Mouse (Mus musculus) heart, embryonic 11.5 days (tissue): Measurements from ENCODE around the gene Osbpl11. TPM values are rescaled to one million over a fixed set of nuclear protein-coding genes. Genes with fewer than 3 reads are reported as not detected.
A peak's percentile ranks its signal among the peaks of the same experiment; 100 is the strongest.

Source experiments
- ATAC-seq: fragments of 200-750 bp; cut with Nextera tagmentation; replicated peaks from 2 replicates; pipeline ENCODE4 v1.8.0; 2017; ENCODE audit warnings: moderate library complexity; ENCODE audit not compliant: insufficient number of reproducible peaks, low FRiP score, low TSS enrichment
- H3K27ac ChIP-seq: fragments of 300-500 bp; sonication (generic); 2 replicates; pipeline ENCODE4 v1.5.1; 2014; ENCODE audit warnings: mild to moderate bottlenecking, low read depth, low read length
- H3K27me3 ChIP-seq: fragments of 300-500 bp; sonication (generic); 2 replicates; pipeline ENCODE4 v1.6.1; 2014; ENCODE audit warnings: mild to moderate bottlenecking, low read length, mixed read lengths; ENCODE audit not compliant: control insufficient read depth, insufficient read depth
- H3K36me3 ChIP-seq: fragments of 300-500 bp; sonication (generic); 2 replicates; pipeline ENCODE4 v1.6.1; 2014; ENCODE audit warnings: mild to moderate bottlenecking, low read length, moderate library complexity, mixed read lengths; ENCODE audit not compliant: control insufficient read depth, insufficient read depth
- H3K4me1 ChIP-seq: fragments of 300-500 bp; sonication (generic); 2 replicates; pipeline ENCODE4 v1.6.1; 2014; ENCODE audit warnings: low read length; ENCODE audit not compliant: control insufficient read depth, insufficient read depth
- H3K4me2 ChIP-seq: fragments of 300-500 bp; sonication (generic); 2 replicates; pipeline ENCODE4 v1.6.1; 2014; ENCODE audit warnings: mild to moderate bottlenecking, moderate library complexity
- H3K4me3 ChIP-seq: fragments of 300-500 bp; sonication (generic); 2 replicates; pipeline ENCODE4 v1.5.1; 2014; ENCODE audit warnings: low read depth, low read length
- H3K9ac ChIP-seq: fragments of 300-500 bp; sonication (generic); 2 replicates; pipeline ENCODE4 v1.6.1; 2014; ENCODE audit warnings: mild to moderate bottlenecking, low read depth, low read length, moderate library complexity
- H3K9me3 ChIP-seq: fragments of 300-500 bp; sonication (generic); replicated peaks from 2 replicates; pipeline ENCODE4 v1.6.1; 2016; ENCODE audit warnings: low read length; ENCODE audit not compliant: control insufficient read depth
- WGBS: fragments of 180-500 bp; shearing (Covaris S2); extraction: QIAGEN DNeasy Blood & Tissue Kit; methylation state at CpG from one replicate; pipeline ENCODE4 v1.1.7; 2014; ENCODE audit not compliant: insufficient replicate concordance; 5-methylcytosine and 5-hydroxymethylcytosine counted together
- polyA plus RNA-seq: library from polyadenylated mRNA; unstranded; fragments of >200 nt; fragmentation: Nextera tagmentation; extraction: Ambion mirVana; gene quantifications from 2 replicates; pipeline ENCODE4 v1.2.1, GENCODE M21; 2014

Osbpl11 gene
- polyA plus RNA-seq, 1 experiment from 2014 or later, result 15.1 TPM

GRCm38 (mm10) chr16:33250651-33251120, 65.8 kb downstream of the Osbpl11 start:
- H3K27me3 ChIP-seq, result no peaks in the 10 kb centered on the region
- H3K27ac ChIP-seq, result peak overlapping the region; percentile 79; the same call in 1 of the 2 replicates
- H3K9me3 ChIP-seq, result no peaks in the 10 kb centered on the region
- 0 out of 2 replicates have a peak, but pooled peaks cover 6% of the 10 kb centered on the region for H3K4me1 ChIP-seq
- peak overlapping the region; percentile 96 for H3K9ac ChIP-seq
- no peak for ATAC-seq
- WGBS, result 24% methylated on average over 9 of the region's 9 CpGs
- peak overlapping the region; percentile 78 for H3K4me2 ChIP-seq
- no peaks in the 10 kb centered on the region; the same call in 1 of the 2 replicates for H3K36me3 ChIP-seq
- H3K4me3 ChIP-seq, result peak overlapping the region; percentile 98

DNA sequence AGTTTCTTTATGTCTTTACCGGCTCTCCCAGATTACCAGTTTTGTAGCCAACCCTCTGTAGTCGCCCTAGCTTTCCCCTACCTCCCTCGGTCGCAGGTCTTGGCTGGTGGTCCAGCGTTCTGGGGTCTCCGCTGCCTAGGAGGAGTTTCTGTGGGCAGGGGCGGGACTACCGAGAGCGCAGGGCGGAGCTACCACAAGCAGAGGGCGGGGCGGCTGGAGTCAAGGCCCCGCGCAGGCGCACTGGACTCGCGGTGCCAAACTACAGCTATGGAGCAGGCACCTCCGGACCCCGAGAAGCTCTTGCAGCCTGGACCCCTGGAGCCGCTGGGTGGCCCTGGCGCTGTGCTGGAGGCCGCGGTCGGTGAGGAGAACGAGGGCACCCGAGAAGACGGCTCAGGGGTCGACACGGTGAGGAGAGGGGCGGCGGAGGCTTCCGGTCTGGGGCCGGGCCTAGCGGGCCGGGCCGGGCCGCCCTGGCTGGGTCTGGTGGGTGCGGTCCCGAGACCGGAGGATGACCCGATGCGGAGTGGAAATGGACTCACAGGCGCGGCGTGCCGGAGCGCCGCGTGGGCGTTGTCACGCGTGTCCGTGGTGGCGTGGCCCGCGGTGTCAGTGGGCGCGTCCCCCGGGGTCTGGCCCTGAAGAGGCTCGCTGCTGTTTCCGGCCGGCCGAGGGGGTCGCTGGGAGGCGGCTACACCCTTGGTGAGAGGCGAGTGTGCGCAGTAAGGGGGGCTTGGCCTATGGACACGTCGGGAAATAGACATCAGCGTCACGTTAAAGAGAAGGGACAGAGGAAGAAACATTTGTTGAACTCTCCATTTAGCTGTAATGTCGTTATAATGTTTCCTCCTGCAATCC, 66.6 kb downstream of the Osbpl11 start, which contains the start of gene Snx4:
Gene Snx4 (plus strand): TSS at position 249 of the 858 bp plus-strand sequence.
- Histone ChIP-seq H3K36me3 (no peaks in the 10 kb centered on the region; the same call in 1 of the 2 replicates), H3K27me3 (no peaks in the 10 kb centered on the region), H3K4me1 (0 out of 2 replicates have a peak, but pooled peaks cover 6% of the 10 kb centered on the region), H3K9me3 (no peaks in the 10 kb centered on the region), H3K27ac (peak within 1 kb of the TSS; percentile 79), H3K4me3 (peak within 1 kb of the TSS; percentile 98), H3K9ac (peak within 1 kb of the TSS; percentile 96), H3K4me2 (peak within 1 kb of the TSS; percentile 78)
- under 1% methylated on average over 71 of the region's 72 CpGs for WGBS
- peak; percentile 88 for ATAC-seq

DNA sequence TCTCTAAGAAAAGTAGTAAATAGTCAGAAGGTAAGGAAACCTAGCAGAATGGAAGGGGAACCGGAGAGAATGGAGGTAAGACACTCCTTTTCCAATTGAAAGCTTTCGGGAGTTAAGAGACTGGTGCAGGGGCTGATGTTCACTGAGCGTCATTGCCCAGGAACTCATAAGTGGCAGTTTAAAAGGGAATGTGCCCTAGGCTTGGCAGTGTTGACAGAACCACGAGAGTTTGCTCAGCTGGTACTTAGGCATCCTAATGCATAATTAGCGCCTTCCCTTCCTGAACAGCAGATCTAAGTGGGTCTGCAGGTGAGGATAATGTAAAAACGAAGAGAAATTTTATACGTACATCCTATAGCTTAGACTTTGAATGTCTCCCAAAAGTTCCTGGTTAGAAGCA, 70.7 kb downstream of the Osbpl11 start:
- no peaks in the 10 kb centered on the region for H3K9me3 ChIP-seq
- no peak overlapping the region for H3K4me2 ChIP-seq
- 78% methylated on average over 7 of the region's 7 CpGs for WGBS
- no peak overlapping the region for H3K4me3 ChIP-seq
- no peak for ATAC-seq
- peaks cover 11% of the 10 kb centered on the region for H3K4me1 ChIP-seq
- no peak overlapping the region for H3K27ac ChIP-seq
- no peaks in the 10 kb centered on the region for H3K27me3 ChIP-seq
- no peaks in the 10 kb centered on the region; the same call in 1 of the 2 replicates for H3K36me3 ChIP-seq
- no peak overlapping the region for H3K9ac ChIP-seq

- Histone ChIP-seq H3K27ac (no peak overlapping the region), H3K27me3 (no peaks in the 10 kb centered on the region), H3K4me2 (no peak overlapping the region), H3K9ac (no peak overlapping the region), H3K4me3 (no peak overlapping the region), H3K9me3 (no peaks in the 10 kb centered on the region), H3K36me3 (no peaks in the 10 kb centered on the region; the same call in 1 of the 2 replicates), H3K4me1 (peaks cover 17% of the 10 kb centered on the region)
- 28% methylated on average over 2 of the region's 2 CpGs for WGBS
- no peak for ATAC-seq
Measured at GRCm38 (mm10) chr16:33258530-33258929, 73.7 kb downstream of the Osbpl11 start.

DNA sequence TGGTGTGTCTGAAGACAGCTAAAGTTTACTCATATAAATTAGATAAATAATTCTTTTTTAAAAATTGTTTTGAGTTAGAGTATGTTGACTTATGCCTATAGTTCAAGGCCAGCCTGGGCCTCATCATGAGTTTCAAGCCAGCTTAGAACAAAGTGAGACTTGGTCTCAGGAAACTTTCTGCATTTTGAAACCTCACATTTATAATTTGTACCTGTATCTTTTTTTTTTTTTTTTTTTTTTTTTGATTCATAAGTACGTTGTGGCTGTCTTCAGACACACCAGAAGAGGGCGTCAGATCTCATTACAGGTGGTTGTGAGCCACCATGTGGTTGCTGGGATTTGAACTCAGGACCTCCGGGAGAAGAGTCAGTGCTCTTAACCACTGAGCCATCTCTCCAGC, 75.0 kb downstream of the Osbpl11 start:
- no peak overlapping the region for H3K4me2 ChIP-seq
- no peak overlapping the region for H3K9ac ChIP-seq
- no peaks in the 10 kb centered on the region for H3K9me3 ChIP-seq
- peaks cover 17% of the 10 kb centered on the region for H3K4me1 ChIP-seq
- H3K27ac ChIP-seq, result no peak overlapping the region
- WGBS, result 93% methylated on average over 3 of the region's 3 CpGs
- H3K36me3 ChIP-seq, result peaks cover 3% of the 10 kb centered on the region
- H3K4me3 ChIP-seq, result no peak overlapping the region
- no peaks in the 10 kb centered on the region for H3K27me3 ChIP-seq
- ATAC-seq, result no peak

- Histone ChIP-seq H3K27me3 (no peaks in the 10 kb centered on the region), H3K27ac (peak overlapping the region; percentile 62), H3K4me3 (no peak overlapping the region), H3K9ac (no peak overlapping the region), H3K9me3 (no peaks in the 10 kb centered on the region), H3K4me2 (no peak overlapping the region; the same call in 1 of the 2 replicates), H3K4me1 (peaks cover 17% of the 10 kb centered on the region), H3K36me3 (peaks cover 7% of the 10 kb centered on the region)
- 70% methylated on average over 8 of the region's 8 CpGs for WGBS
- no peak for ATAC-seq
Measured at GRCm38 (mm10) chr16:33260825-33261224, 76.0 kb downstream of the Osbpl11 start.

DNA sequence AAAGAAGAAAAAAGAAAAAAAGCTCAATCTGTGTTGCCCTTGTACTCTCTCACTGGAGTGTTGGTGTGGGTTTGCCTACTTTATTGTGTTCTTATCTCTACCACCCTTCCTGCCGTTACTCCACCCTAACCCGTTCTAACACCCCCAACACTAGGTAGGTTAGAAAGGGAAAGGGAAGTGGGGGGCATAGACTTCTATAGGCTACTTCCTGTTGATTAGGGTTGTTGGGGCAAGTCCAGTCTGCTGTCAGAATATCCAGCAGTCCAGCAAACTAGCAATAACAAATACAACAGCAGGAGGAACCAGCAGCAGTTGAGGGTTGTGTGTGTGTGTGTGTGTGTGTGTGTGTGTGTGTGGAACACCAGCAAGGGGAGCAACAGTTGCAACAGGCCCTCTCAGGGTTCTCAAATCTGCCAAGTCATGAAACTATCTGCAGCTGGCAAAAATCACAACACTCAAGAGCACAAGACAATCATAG, 76.8 kb downstream of the Osbpl11 start:
- no peaks in the 10 kb centered on the region for H3K9me3 ChIP-seq
- H3K4me2 ChIP-seq, result no peak overlapping the region
- peaks cover 10% of the 10 kb centered on the region for H3K36me3 ChIP-seq
- H3K4me3 ChIP-seq, result no peak overlapping the region
- peak overlapping the region; percentile 62 for H3K27ac ChIP-seq
- H3K9ac ChIP-seq, result no peak overlapping the region
- H3K4me1 ChIP-seq, result peaks cover 17% of the 10 kb centered on the region
- no peaks in the 10 kb centered on the region for H3K27me3 ChIP-seq
- 0 out of 2 replicates have a peak, but pooled peaks have one; percentile 31 for ATAC-seq
- 35% methylated on average over 2 of the region's 2 CpGs for WGBS

DNA sequence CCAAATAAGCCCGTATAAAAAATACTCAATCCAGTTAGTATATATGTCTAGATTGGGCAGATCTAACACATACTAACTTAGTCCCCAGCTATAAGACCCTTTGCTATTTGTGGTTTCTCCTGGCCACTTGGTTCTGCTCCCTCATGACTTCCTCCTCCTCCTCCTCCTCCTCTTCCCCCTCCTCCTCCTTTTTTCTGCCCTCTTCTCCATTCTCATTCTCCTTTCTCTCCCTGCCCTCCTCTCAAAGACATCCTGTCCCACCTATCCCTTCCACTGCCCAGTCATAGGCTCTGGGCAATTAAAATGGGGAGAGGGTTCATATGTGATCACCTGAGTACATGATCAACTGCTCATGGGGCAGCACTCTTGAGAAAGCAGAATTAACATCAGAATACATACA, 77.2 kb downstream of the Osbpl11 start:
- Histone ChIP-seq H3K4me3 (no peak overlapping the region), H3K9ac (no peak overlapping the region), H3K36me3 (peaks cover 14% of the 10 kb centered on the region), H3K27ac (peak overlapping the region; percentile 41; the same call in 1 of the 2 replicates), H3K27me3 (no peaks in the 10 kb centered on the region), H3K4me2 (no peak overlapping the region), H3K9me3 (no peaks in the 10 kb centered on the region), H3K4me1 (peaks cover 17% of the 10 kb centered on the region)
- no peak for ATAC-seq
- 75% methylated on average over 1 of the region's 1 CpGs for WGBS
